Mouse (Mus musculus): ENCODE results near the gene Ccsap.
"Not testable (repeated sequence)": the region's sequence is repeated elsewhere in the genome, so short reads cannot be mapped to it uniquely, and the experiment has no call there.

The Ccsap gene

DNA sequence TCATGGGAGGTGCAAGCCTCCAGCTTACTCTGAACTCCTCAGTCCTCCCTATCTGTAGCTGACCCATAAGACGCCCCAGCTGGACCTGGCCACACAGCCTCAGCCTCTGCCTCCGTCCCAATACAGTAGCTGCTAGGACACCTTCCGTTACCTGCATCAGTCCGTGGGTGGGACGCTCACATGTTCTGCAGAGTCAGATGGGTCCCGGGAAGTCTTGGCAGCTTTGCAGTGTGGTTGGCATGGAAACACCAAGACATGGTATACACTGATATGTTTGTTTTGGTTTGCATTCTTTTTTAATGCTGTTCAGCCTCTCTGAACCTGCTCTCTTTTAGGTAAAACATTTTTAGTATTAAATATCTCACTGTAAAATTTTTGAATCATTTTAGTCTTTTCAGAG lies 23.7 kb downstream of the Ccsap start:
- no peak for DNase-seq (ENCODE audit: extremely low spot score)

GRCm38 (mm10) chr8:123835451-123835850 lies 24.6 kb downstream of the Ccsap start:
- peak; percentile 47 for DNase-seq (ENCODE audit: extremely low spot score)

GRCm38 (mm10) chr8:123832757-123833156 lies 27.3 kb downstream of the Ccsap start:
- no peak for DNase-seq (ENCODE audit: extremely low spot score)

DNA sequence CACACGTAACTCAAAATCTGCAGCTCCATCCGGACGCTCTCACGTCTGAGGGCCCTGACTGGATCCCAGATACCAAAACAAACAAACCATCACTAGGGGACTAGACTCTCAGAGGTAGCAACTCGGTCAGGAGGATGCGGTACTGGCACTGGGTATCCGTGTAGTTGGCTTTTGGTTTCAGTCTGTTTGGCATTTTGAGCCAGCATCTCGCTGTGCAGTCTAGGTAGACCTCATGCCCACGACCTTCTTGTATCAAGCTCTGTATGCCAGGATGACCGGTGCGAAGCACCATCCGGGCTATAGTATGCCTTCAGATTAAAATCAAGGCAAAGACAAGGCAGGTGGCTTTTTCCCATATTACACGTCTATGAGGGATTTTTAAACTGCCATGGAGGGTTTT lies 32.5 kb downstream of the Ccsap start:
- no peak for DNase-seq (ENCODE audit: extremely low spot score)

DNA sequence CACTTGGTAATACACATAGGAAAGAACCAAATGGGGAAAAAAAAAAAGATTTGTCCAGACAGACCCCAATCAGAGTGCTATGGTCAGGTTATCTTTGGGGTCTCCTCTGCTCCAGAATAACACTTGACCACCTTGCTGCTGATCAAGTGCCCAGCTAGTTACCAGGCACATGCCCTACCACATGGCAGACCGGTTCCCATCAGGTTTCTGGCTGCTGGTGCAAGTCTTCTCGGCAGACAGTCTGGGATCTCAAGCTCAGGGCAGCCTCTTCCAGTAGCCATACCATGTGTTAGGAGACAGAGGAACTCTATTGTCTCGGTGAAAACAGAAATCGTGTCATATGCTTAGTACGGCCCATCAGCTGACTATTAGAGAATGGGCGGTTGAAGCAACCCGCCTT lies 33.3 kb downstream of the Ccsap start:
- DNase-seq (ENCODE audit: extremely low spot score): no peak

DNA sequence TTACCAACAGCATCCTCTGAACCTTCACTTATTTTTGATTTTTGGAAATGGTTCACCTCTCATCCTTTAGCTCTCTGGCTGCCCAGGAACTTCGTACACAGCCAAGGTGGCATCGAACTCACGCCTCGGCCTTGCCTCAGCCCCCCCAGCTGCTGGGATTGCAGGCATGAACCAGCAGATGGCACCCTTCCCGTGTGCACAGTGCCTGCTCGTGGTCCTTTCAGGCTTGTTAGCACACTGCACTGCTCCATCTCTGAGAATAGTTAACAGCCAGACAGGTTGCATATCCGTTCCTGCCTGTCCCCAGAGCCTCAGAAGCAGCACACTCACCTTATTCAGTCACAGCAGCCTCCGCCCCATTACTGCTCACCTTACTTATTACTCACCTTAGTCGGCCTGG lies 34.0 kb downstream of the Ccsap start:
- peak; percentile 25 for DNase-seq (ENCODE audit: extremely low spot score)

- DNase-seq (ENCODE audit: extremely low spot score): no peak
Measured at GRCm38 (mm10) chr8:123823532-123824123, 36.4 kb downstream of the Ccsap start.

DNA sequence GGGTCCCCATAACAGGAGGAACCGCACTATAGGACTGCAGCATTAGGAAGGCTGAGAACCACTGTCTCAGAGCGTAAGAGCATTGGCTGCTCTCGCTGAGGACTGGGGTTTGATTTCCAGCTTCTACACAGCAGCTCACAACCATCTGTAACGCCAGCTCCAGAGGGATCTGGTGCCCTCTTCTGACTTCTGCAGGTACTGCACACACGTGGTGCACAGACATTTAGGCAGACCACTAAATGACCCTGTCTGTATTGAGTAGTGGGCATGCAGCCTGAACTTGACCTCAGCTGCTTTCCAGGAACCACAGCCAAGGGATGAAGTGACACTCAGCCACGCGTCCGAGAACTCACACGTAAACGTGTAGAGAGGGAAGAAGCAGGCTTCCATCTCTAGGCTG lies 36.9 kb downstream of the Ccsap start:
- DNase-seq (ENCODE audit: extremely low spot score): no peak

- DNase-seq (ENCODE audit: extremely low spot score): no peak
Measured at GRCm38 (mm10) chr8:123820780-123821179, 39.2 kb downstream of the Ccsap start.

DNA sequence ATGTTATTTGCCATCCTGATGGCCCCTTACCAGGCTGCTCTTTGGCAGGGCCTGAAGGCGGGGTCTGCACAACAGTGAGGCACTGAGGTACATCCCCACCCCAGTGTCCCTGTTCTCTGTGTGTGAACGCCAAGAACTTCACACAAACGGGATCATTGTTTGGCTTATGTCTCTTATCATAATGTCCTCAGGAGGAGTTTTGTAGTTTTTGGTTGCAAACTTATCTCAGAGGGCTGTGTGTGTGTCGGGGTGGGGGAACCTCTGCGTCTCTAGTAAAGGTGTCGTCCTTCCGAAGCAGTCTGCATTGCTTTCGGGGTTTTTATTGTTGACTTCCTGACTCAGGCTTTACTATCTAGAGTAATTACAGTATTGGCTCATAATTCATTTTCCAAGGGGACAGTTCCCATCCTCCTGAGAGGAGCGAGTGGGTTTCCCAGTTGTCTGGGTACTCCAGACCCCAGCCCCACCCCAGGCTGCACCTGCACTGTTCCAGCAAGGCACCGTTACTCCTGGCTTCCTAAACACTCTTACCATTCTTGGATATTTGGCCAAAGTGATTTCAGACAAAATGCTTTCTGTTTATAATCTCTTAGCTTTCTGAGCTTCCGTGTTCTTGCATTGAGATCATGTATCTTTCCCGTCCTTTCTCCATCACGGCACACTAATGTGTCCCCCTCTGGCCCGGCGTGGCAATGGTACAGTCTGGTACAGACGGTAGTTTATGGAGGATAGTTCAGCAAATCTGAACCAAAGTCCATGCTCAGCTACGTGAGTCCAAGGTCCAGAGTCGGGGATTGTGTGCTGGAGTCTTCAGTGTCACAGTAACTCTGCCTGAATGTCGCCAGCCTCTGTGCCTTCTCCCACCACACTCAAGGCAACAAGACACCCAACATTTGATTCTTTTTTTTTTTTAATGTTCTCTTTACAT lies 40.1 kb downstream of the Ccsap start:
- DNase-seq (ENCODE audit: extremely low spot score): no peak

DNA sequence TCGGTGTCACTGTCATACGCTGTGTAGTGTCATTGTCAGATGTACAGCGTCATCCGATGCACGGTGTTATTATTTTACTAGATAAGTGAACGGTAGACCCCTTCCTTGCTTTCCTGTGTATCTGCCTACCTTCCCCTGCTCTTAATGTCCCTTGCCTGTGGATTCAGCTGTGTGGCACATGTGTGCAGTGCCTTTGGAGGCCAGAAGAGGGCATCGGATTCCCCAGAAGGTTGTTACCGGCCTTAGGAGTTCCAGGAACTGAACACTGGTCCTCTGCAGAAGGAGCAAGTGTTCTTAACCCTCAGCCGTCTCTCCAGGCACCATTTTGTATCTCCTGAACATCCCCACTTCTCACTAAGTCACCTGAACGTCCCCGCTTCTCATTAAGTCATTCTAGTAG lies 42.3 kb downstream of the Ccsap start:
- DNase-seq (ENCODE audit: extremely low spot score): no peak

- DNase-seq (ENCODE audit: extremely low spot score): no peak
Measured at GRCm38 (mm10) chr8:123816939-123817338, 43.1 kb downstream of the Ccsap start.

DNA sequence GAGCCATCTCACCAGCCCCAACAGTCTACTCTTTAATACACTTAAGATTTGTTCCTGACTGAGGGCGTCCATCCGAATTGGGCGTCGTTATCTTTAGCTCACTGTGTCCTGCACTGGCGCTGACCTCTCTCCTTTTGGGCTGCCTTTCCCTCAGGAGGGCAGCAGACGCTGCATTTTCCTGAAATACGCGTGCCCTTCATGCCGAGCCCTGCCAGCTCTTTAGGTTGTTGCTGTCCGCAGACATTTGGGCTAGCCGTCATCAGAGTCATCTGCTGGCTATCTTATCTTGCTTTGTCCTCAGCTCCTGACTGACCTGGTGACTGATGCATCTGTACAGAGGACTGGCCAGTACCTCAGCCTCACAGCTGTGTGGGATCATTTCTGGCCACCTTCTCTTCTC lies 44.7 kb downstream of the Ccsap start:
- no peak for DNase-seq (ENCODE audit: extremely low spot score)

DNA sequence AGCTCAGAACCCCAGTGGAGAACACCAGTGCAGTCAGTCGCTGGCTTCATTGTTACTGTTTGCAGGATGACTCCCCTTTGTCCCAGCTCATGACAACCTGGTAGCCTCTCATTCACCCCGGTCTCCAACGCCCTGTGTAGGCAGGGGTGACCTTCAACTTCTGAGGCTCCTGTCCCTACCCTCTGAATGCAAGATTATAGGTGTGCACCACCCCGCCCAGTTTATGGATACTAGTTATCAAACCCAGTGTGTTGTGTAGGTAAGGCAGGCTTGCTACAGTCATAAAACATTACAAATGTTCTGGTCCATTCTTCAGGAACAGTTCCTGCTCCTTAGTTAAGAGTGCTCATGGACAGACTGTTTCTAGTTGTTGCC lies 46.1 kb downstream of the Ccsap start:
- DNase-seq (ENCODE audit: extremely low spot score): no peak

DNA sequence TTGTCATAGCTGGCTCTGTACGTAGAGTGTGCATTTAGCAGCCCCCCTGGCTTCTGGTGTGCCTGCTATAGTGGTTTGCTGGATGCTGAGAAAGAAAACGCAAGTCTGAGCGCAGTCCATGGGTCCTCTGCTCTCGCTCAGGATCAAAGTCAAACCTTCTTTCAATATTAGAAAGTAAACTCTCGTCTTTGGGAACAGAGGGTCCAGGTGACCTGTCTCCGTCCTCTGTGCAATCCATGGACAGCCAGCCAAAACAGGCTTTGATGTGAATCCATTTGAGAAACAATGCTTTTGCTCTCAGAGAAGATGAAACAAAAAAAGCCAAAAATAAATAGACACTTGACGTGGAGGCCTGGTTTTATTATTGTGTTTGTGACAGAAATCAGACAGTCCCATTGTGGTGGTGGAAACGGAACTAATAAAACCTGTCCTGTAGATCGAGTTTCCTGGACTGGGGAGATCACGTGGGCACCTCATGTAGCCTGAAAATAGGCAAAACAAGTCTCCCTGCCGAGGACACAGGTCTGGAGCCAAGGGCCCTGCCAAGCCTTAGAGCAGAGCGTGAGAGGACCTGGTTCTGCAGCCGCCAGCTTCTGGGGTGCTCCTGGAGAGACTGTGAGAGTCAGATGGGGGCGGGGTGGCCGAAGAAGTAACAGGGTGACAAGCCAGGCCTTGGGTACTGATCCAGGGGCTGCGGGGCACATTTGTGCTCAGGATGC lies 46.7 kb downstream of the Ccsap start:
- DNase-seq (ENCODE audit: extremely low spot score): no peak

GRCm38 (mm10) chr8:123812227-123812626 lies 47.8 kb downstream of the Ccsap start:
- no peak for DNase-seq (ENCODE audit: extremely low spot score)

DNA sequence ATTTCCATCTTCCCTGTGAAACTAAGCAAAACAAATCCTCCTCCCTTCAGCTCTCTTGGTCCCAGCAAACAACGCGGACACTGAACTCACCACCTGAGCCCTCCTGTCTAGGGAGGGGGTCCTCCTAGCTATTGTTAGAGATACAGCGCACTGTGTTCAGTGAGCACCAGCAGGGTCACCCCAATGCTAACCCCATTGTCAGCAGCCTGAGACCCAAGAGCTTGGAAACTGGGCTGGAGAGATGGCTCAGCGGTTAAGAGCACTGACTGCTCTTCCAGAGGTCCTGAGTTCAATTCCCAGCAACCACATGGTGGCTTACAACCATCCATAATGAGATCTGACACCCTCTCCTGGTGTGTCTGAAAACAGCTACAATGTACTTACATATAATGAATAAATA lies 50.7 kb downstream of the Ccsap start:
- DNase-seq (ENCODE audit: extremely low spot score): not testable (repeated sequence)

DNA sequence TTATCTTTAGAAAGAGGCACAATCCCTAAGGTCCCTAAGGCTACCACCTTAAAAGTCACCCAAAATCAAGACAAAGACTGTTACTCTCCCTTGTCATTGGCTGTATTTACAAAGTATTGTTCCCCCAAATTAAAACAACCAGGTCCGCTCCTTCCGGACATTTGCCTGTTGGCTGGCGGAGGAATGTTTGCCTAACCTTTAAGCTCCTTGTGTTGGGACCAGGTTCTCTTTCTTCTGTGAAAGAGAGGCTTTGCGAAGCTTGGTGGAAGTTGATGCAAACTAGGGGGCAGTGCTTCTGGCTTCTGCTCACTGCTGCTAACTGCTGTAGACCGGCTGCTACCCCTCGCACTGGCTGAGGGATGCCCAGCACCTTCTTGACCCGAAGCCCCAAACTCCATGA lies 51.3 kb downstream of the Ccsap start:
- DNase-seq (ENCODE audit: extremely low spot score): no peak

- DNase-seq (ENCODE audit: extremely low spot score): no peak
Measured at GRCm38 (mm10) chr8:123807852-123808573, 52.0 kb downstream of the Ccsap start.

DNA sequence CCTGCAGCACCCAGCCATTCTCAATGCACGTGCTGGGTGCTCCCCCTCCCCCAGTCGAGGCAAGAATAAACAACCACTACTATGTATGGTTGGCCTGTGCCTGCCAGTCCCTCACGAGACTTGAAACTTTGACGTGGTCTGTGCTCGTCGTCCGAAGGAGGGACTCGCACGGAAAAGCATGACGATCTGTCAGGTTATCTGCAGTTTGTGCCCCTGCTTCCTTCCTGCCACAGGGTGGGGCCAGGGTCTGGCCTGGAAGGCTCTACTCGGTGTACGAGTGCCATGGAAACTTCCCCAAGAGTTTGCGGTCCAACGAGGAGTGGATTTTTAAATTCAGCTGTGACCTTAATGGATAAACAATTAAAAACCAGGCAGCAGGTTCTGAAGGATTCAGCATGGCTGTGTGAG lies 53.0 kb downstream of the Ccsap start:
- peak; percentile 35 for DNase-seq (ENCODE audit: extremely low spot score)

DNA sequence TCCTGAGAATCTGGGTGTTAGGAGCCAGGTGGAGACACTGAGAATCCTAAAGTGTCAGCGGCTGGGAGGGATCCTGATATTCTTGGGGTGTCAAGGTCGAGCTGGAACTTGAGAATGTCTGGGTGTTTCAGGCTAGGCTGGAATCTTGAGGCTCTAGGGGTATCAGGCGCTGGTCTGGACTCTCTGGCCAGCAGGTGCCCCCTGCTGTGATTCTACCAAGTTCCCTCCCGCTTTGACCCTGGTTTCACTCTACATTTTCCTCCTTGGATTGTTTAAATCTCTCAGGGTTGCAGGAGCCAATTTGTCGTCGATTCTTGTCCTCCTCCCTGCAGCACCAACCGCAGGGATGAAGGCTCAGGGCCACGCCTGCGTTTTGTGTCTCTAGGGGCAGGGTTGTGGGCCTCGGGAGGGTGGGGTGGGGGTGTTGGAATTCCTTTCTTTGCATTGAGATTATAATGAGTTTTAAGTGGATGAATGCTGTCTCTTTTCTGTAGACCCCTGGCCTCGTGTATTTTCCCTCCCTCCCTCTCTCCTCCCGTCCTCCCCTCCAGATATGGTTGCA lies 53.6 kb downstream of the Ccsap start:
- DNase-seq (ENCODE audit: extremely low spot score): no peak
